Mouse (Mus musculus): ENCODE measurements around the gene Rad18.

DNA sequence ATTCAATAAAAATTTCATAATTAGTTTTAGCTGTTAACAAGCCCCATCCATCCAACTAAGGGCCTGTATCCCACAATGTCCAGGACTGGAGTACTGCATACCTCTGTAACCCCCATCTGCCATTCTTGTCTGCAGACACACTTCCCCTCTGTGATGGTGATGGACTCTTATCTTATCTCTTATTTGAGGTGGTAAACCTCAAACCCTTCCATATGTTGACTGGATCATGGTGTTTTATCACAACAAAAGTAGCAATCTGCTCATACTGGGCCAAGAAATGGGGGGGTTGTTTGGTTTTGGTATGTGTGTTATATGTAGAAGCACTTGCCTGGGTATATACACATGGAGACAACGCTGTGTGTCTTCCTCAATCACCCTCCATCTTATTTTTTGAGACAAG is 5.0 kb downstream of the Rad18 start:
- TF ChIP-seq CTCF (conservative IDR thresholded peaks at IDR 0.05; ENCODE audit: insufficient read depth, insufficient read length, low read depth, low read length) (no peak), POLR2A (IDR thresholded peaks at IDR 0.05; ENCODE audit: low read depth, low read length) (no peak)
